Mouse (Mus musculus): Measurements from ENCODE around the gene Ccdc24. TPM values are rescaled to one million over a fixed set of nuclear protein-coding genes. Genes with fewer than 3 reads are reported as not detected.

The Ccdc24 gene
- total RNA-seq, 2 experiments from 2014 or later = 0.79 to 2.0 TPM

DNA sequence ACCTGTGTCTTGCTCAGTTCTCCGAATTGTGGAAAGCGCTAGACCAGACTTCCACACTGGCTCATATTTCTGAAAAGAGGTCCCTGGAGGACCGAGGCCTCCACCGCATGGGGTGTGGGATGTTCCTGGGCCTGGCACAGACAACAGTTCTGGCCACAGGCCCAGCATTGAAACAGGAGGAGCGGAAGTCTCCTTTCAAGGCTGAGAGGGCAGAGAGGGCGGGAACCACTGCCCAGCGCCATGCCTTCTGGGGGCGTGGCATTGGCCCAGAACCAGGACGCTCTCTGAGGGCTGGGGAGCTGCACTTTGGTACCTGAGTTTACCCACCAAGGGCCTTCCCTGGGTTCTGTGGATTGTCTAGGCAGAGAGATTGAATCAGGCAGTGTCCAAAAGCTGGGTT, 6.3 kb downstream of the Ccdc24 start:
- DNase-seq (ENCODE audit: low spot score in 2 of 2) = no peak

GRCm38 (mm10) chr4:117862823-117863222, 9.5 kb downstream of the Ccdc24 start:
- Histone ChIP-seq H3K4me3 (no peak overlapping the region), H3K27ac (no peak overlapping the region)
- no peak for TF ChIP-seq CTCF (conservative IDR thresholded peaks at IDR 0.05)
- peak; percentile 71 to 74 for DNase-seq (ENCODE audit: low spot score in 2 of 2)

More for the DNA sequence above, 6.3 kb downstream of the Ccdc24 start:
- no peak for TF ChIP-seq CTCF (conservative IDR thresholded peaks at IDR 0.05)
- Histone ChIP-seq H3K27ac (no peak overlapping the region), H3K4me3 (no peak overlapping the region)

DNA sequence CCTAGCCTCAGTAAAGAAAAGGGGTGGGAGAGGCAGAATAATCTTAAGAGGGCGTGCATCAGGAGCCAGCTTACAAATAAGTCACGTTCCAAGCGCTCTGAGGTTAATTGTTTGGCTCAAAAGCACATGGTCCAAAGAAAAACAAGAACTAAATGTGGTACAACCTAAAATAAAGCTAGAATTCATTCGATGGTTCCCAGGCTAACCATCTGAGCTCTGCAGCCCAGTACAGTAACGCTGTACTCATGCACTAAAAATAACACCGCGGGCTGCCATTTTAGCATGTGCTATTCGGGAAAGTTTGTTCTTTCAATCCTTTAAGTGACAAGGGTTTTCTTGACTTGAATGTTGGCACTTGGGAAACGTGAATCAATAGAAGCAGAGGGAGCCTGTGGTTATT, 11.8 kb downstream of the Ccdc24 start:
- H3K27ac ChIP-seq = peak overlapping the region; percentile 36; the same call in 1 of the 2 replicates
- no peak for TF ChIP-seq CTCF (conservative IDR thresholded peaks at IDR 0.05)
- DNase-seq (ENCODE audit: low spot score in 2 of 2) = no peak
- no peak overlapping the region for H3K4me3 ChIP-seq

- peak; percentile 65 to 82 for DNase-seq (ENCODE audit: low spot score in 2 of 2)
- peak overlapping the region; percentile 36; the same call in 1 of the 2 replicates for H3K27ac ChIP-seq
Measured at GRCm38 (mm10) chr4:117858794-117859193, 13.6 kb downstream of the Ccdc24 start.

GRCm38 (mm10) chr4:117855146-117855545, 17.2 kb downstream of the Ccdc24 start:
- no peak for TF ChIP-seq CTCF (conservative IDR thresholded peaks at IDR 0.05)
- peak overlapping the region; percentile 75 for H3K27ac ChIP-seq
- DNase-seq (ENCODE audit: low spot score in 2 of 2) = peak; percentile 46 to 47
- no peak overlapping the region for H3K4me3 ChIP-seq

More at GRCm38 (mm10) chr4:117858794-117859193, 13.6 kb downstream of the Ccdc24 start:
- TF ChIP-seq CTCF (conservative IDR thresholded peaks at IDR 0.05) = peak; percentile 84
- no peak overlapping the region for H3K4me3 ChIP-seq

DNA sequence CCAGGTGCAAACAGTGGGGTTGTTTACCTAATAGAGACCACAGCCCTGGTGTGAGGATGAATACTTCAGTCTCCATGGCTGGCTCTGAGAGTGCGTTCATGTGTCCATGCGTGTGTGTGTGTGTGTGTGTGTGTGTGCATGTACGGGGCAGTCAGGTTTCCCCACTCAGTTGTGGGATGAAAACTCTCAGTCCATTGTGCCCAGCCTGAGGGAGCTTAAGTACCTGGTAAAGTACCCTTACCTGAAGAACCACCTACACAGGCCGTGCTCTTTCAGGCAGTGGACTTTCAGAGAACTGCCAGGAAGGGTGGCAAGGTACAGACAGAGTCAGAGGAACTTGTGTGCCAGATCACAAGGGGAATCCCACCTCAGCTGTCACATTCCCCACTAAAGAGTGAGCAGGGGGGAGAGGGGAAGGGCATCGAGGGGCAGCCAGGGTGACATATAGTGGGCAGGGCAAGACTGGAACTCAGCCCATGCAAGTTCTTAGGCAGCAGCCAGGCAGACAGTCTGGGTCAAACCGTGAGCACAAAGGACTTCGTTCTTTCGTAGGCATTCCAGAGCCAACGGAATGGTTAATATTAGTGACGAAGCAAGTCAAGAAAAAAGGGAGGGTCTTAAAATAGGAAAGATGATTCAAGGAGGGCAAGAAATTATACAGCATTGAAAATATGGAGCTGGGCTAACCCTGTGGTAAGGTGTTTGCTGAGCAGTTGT, 20.0 kb downstream of the Ccdc24 start:
- Histone ChIP-seq H3K27ac (peak overlapping the region; percentile 75; the same call in 1 of the 2 replicates), H3K4me3 (no peak overlapping the region)
- no peak for TF ChIP-seq CTCF (conservative IDR thresholded peaks at IDR 0.05)
- no peak for DNase-seq (ENCODE audit: low spot score in 2 of 2)

DNA sequence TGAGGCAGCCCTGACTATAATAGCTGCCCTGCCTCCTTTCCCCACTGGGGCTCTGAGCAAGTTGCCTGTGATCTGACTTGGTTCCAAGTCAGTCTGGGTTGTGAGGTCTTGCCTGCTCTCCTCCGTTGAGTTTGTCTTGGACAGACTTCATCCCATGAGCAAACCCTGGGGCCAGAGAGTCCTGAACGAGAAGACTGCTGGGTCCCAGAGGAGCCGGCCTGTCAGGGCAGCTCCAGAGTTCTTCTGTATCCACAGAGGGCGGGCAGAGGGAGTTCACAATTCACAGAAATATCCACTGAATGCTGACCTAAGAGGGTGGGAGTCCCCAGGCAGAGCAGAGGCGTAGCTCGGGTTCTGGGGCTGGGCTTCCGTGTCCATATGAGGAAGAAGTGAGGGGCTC, 21.5 kb downstream of the Ccdc24 start:
- Histone ChIP-seq H3K4me3 (no peak overlapping the region; the same call in 1 of the 2 replicates), H3K27ac (peak overlapping the region; percentile 71)
- DNase-seq (ENCODE audit: low spot score in 2 of 2) = no peak
- peak; percentile 28 for TF ChIP-seq CTCF (conservative IDR thresholded peaks at IDR 0.05)

- Histone ChIP-seq H3K4me3 (peak overlapping the region; percentile 11; the same call in 1 of the 2 replicates), H3K27ac (peak overlapping the region; percentile 71)
- no peak for DNase-seq (ENCODE audit: low spot score in 2 of 2)
- TF ChIP-seq CTCF (conservative IDR thresholded peaks at IDR 0.05) = no peak
Measured at GRCm38 (mm10) chr4:117850176-117850575, 22.2 kb downstream of the Ccdc24 start.

DNA sequence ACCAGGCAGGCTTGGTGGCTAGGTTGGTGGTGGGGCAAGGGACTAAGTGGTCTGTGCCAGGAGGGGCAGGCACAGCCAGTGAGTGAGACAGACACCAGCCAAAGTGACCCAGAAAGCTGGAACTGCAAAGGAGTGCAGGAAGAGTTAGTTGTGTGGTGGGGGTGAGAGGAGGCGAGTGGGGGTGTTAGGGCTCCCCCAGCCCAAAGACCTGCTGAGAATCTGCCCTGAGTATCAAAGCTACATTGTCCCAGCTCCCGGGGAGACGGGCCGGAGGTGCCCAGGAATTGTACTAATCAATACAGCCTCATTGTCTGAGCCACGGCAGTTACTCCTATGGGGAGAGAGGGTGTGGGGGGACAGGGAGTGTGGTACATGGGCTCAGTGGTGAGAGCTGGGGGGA, 22.9 kb downstream of the Ccdc24 start:
- TF ChIP-seq CTCF (conservative IDR thresholded peaks at IDR 0.05) = no peak
- no peak for DNase-seq (ENCODE audit: low spot score in 2 of 2)
- H3K4me3 ChIP-seq = peak overlapping the region; percentile 11; the same call in 1 of the 2 replicates
- H3K27ac ChIP-seq = peak overlapping the region; percentile 71; the same call in 1 of the 2 replicates

GRCm38 (mm10) chr4:117849063-117849462, 23.3 kb downstream of the Ccdc24 start:
- Histone ChIP-seq H3K27ac (peak overlapping the region; percentile 71; the same call in 1 of the 2 replicates), H3K4me3 (peak overlapping the region; percentile 11; the same call in 1 of the 2 replicates)
- TF ChIP-seq CTCF (conservative IDR thresholded peaks at IDR 0.05) = no peak
- DNase-seq (ENCODE audit: low spot score in 2 of 2) = no peak

DNA sequence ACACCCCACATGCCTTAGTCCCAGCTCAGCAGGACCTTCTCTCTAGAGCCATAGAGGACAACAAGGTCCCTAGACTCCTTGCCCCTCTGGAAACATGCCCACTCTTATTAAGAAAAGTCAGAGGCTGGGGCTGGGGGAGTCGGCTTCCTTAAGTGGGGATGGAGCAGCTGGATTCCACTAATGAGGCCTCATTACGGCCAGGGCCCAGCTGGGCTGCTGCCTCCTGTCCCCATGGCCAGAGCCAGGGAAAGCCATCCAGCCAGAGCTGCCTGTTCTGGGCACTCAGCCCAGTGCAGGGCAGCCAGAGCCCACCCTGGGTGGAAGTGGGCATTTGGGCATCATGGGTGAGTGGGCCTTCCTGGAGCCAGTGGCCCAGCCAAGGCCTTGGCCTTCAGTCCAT, 25.3 kb downstream of the Ccdc24 start:
- TF ChIP-seq CTCF (conservative IDR thresholded peaks at IDR 0.05) = no peak
- DNase-seq (ENCODE audit: low spot score in 2 of 2) = peak; percentile 59 to 62
- Histone ChIP-seq H3K4me3 (no peak overlapping the region), H3K27ac (0 out of 2 replicates have a peak overlapping the region, but pooled peaks have one; percentile 39)

- H3K4me3 ChIP-seq = no peak overlapping the region
- DNase-seq (ENCODE audit: low spot score in 2 of 2) = no peak
- TF ChIP-seq CTCF (conservative IDR thresholded peaks at IDR 0.05) = no peak
- H3K27ac ChIP-seq = no peak overlapping the region
Measured at GRCm38 (mm10) chr4:117846261-117846660, 26.1 kb downstream of the Ccdc24 start.

- no peak for TF ChIP-seq CTCF (conservative IDR thresholded peaks at IDR 0.05)
- no peak for DNase-seq (ENCODE audit: low spot score in 2 of 2)
- Histone ChIP-seq H3K4me3 (no peak overlapping the region), H3K27ac (no peak overlapping the region)
Measured at GRCm38 (mm10) chr4:117845316-117845715, 27.0 kb downstream of the Ccdc24 start.

DNA sequence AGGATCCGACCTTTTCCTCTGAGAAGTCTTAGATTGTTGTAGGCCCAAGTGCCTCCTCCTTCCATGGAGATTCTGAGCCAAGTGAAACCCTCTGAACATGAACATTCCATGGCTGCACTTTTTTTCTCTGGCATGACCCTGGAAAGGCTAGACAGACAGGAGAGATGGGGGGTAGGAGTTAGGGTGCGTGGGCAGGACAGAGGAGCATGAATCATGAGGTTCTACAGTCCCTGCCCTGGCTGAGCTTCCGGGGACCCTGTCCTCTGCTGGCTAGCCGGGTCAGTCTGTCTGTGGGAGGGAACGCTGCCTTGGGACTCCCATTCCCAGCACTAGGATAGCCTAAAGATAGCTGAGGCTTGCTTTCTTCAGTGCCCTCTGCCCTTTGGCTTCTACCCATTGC, 27.9 kb downstream of the Ccdc24 start:
- no peak for TF ChIP-seq CTCF (conservative IDR thresholded peaks at IDR 0.05)
- H3K27ac ChIP-seq = no peak overlapping the region
- no peak overlapping the region for H3K4me3 ChIP-seq
- DNase-seq (ENCODE audit: low spot score in 2 of 2) = no peak
